Mouse (Mus musculus) macrophage (primary cell): ENCODE data around the gene Macrod1. TPM values are rescaled to one million over a fixed set of nuclear protein-coding genes. Genes with fewer than 3 reads are reported as not detected.

Experiments used
- H3K27ac ChIP-seq: fragments of 350-480 bp; formaldehyde crosslinking; 2 replicates; pipeline ENCODE4 v1.9.0; 2021
- H3K36me3 ChIP-seq: fragments of 350-480 bp; formaldehyde crosslinking; 2 replicates; pipeline ENCODE4 v1.9.0; 2021; ENCODE audit errors: inconsistent target
- H3K4me3 ChIP-seq: fragments of 350-480 bp; formaldehyde crosslinking; 2 replicates; pipeline ENCODE4 v1.9.0; 2021; ENCODE audit errors: inconsistent target
- H3K79me2 ChIP-seq: fragments of 350-480 bp; formaldehyde crosslinking; 2 replicates; pipeline ENCODE4 v1.9.0; 2021; ENCODE audit errors: inconsistent target
- WGBS: methylation state at CpG from one replicate; pipeline ENCODE4 v1.1.7; 2026; ENCODE audit warnings: inconsistent platforms; ENCODE audit not compliant: missing documents; 5-methylcytosine and 5-hydroxymethylcytosine counted together
- polyA plus RNA-seq: library from polyadenylated mRNA; stranded (reverse); fragments of 250-400 nt; gene quantifications from 3 replicates; pipeline ENCODE4 v1.2.4, GENCODE M21; 2018; ENCODE audit warnings: inconsistent platforms

The Macrod1 gene
- polyA plus RNA-seq, 1 experiment from 2014 or later: 7.3 TPM

- Histone ChIP-seq H3K27ac (no peak overlapping the region), H3K79me2 (no peaks in the 10 kb centered on the region), H3K4me3 (no peak overlapping the region), H3K36me3 (no peaks in the 10 kb centered on the region)
- WGBS: 58% methylated on average over 10 of the region's 10 CpGs
Measured at GRCm38 (mm10) chr19:7122698-7123306, 66.2 kb downstream of the Macrod1 start.

GRCm38 (mm10) chr19:7125526-7126156 is 69.0 kb downstream of the Macrod1 start:
- no peaks in the 10 kb centered on the region for H3K79me2 ChIP-seq
- H3K4me3 ChIP-seq: no peak overlapping the region
- WGBS: 31% methylated on average over 4 of the region's 4 CpGs
- no peak overlapping the region for H3K27ac ChIP-seq
- H3K36me3 ChIP-seq: no peaks in the 10 kb centered on the region

GRCm38 (mm10) chr19:7126209-7126608 is 69.6 kb downstream of the Macrod1 start:
- H3K36me3 ChIP-seq: no peaks in the 10 kb centered on the region
- H3K4me3 ChIP-seq: no peak overlapping the region
- H3K79me2 ChIP-seq: no peaks in the 10 kb centered on the region
- H3K27ac ChIP-seq: no peak overlapping the region
- 80% methylated on average over 1 of the region's 1 CpGs for WGBS

DNA sequence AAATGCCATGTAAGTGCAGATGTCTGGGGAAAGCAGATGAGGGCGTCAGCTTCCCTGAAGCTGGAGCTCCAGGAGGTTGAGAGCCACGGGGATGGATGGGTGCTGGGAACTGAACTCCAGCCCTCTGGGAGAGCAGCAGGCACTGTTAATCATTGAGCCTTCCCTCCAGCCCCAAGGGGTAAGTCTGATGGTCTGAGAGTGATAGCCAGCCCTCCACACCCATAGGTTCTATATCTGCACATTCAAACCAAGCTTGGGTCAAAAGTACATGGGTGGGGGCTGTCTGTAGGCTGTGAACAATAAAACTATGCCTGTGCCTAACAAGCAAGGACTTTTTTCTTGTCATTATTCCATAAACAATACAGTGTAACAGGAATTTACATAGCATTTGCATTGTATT is 70.3 kb downstream of the Macrod1 start:
- Histone ChIP-seq H3K27ac (no peak overlapping the region), H3K4me3 (no peak overlapping the region), H3K79me2 (no peaks in the 10 kb centered on the region), H3K36me3 (no peaks in the 10 kb centered on the region)
- WGBS: 93% methylated on average over 2 of the region's 2 CpGs

GRCm38 (mm10) chr19:7128551-7129475 is 72.2 kb downstream of the Macrod1 start:
- Histone ChIP-seq H3K36me3 (no peaks in the 10 kb centered on the region), H3K79me2 (no peaks in the 10 kb centered on the region), H3K27ac (no peak overlapping the region), H3K4me3 (no peak overlapping the region)
- 93% methylated on average over 19 of the region's 19 CpGs for WGBS

DNA sequence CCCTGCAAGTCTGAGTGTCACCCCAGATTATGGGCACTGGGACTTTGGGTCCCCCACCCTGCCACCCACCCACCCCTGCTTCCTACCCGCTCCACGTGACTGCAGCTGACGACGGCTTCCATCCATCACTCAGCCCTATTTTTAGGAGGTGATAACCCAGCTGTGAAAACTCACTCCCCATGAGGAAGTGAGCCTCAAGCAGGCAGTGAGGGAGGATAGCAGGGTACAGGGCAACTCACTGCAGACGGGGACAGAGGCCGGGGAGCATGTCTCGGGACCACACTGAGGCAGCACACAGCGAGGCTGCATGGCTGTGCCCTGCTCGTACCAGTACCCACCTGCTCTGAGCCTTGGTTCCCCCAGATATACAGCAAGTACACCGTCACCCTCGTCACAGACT is 73.7 kb downstream of the Macrod1 start:
- Histone ChIP-seq H3K79me2 (no peaks in the 10 kb centered on the region), H3K36me3 (no peaks in the 10 kb centered on the region), H3K27ac (no peak overlapping the region), H3K4me3 (no peak overlapping the region)
- 36% methylated on average over 8 of the region's 11 CpGs for WGBS

- Histone ChIP-seq H3K36me3 (no peaks in the 10 kb centered on the region), H3K27ac (no peak overlapping the region), H3K4me3 (no peak overlapping the region), H3K79me2 (no peaks in the 10 kb centered on the region)
- 97% methylated on average over 9 of the region's 9 CpGs for WGBS
Measured at GRCm38 (mm10) chr19:7133436-7133835, 76.8 kb downstream of the Macrod1 start.

- no peaks in the 10 kb centered on the region for H3K36me3 ChIP-seq
- no peak overlapping the region for H3K27ac ChIP-seq
- 87% methylated on average over 16 of the region's 17 CpGs for WGBS
- H3K79me2 ChIP-seq: no peaks in the 10 kb centered on the region
- no peak overlapping the region for H3K4me3 ChIP-seq
Measured at GRCm38 (mm10) chr19:7134631-7135091, 78.1 kb downstream of the Macrod1 start.

GRCm38 (mm10) chr19:7135525-7135924 is 78.9 kb downstream of the Macrod1 start:
- no peak overlapping the region for H3K27ac ChIP-seq
- 78% methylated on average over 8 of the region's 9 CpGs for whole genome bisulfite sequencing

DNA sequence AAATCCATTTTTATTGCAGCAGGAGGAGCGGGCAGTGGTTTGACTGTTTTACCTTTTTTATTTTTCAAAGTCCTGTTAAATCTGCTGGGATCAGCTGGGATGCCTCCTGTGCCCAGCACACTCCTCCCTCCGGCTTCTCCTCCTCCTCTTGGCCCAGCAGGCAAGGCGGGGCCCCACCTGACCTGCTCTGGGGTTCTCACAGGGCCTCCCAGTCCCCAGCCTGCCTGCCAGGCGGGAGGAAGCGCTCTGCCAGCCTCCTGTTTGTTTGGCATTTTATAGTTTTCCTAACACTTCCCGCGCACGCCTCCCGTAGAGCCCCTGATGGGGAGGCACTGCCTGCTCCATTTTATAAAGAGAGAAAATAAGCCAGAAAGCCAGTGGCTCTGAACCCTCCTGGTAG is 79.4 kb downstream of the Macrod1 start:
- Histone ChIP-seq H3K4me3 (no peak overlapping the region), H3K27ac (no peak overlapping the region), H3K36me3 (no peaks in the 10 kb centered on the region), H3K79me2 (no peaks in the 10 kb centered on the region)
- 93% methylated on average over 9 of the region's 9 CpGs for WGBS

More at GRCm38 (mm10) chr19:7135525-7135924, 78.9 kb downstream of the Macrod1 start:
- no peaks in the 10 kb centered on the region for H3K79me2 ChIP-seq
- H3K4me3 ChIP-seq: no peak overlapping the region
- no peaks in the 10 kb centered on the region for H3K36me3 ChIP-seq

DNA sequence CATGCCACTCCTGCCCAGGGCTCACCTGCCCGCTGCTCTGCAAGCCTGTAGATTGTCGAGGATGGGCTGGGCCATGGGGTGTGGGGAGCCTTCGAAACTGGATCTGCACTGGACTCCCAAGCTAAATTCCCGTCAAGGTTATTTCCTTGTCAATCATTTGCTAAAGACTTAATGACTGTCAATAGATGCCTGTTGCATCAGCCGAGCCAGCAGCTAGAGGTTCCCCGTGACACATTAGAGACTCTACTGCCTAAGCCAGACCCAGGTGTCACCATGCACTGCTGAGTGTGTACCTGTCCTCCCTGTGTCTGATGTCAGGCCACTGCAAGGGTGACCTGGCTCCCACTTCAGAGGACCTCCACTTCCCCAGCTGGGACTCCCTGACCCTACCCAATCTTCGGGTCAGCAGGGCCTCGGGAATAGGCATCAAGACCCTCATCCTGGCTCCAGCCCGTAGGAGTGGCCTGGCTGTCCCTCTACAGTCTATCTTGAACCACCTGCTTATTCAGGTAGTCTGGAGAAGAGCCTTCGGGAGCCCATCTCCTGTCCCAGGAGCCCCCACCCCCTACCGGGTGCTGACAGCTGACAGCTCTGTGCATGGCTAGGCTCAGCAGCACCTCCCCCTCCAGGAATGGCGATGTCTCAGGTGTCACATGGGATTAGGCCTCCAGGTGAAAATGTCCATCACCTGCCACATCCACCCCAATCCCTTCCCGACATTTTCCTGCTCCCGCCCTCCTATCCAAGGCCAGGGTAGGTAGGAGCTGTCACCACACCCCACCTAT is 80.3 kb downstream of the Macrod1 start:
- Histone ChIP-seq H3K79me2 (no peaks in the 10 kb centered on the region), H3K4me3 (no peak overlapping the region), H3K36me3 (no peaks in the 10 kb centered on the region), H3K27ac (no peak overlapping the region)
- WGBS: 94% methylated on average over 14 of the region's 14 CpGs

DNA sequence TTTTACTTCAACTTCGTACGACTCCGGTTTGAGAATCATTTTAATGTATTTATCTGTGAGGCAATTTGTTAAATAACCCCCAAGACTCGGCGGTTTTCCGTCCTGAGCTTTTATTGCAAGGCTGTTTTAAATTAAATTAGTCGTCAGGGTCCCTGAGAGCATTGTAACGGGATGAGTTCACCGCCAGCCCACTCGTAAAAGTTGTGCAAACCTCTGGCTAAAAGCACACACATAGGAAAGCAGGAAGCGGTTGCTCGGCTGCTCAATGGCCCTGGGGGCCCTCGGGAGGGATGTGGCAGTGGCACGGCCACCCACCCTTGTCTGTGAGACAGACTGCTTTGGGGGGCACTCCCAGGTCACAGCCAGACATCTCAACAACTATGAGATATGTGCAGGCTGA is 81.7 kb downstream of the Macrod1 start:
- WGBS: 63% methylated on average over 13 of the region's 14 CpGs
- H3K36me3 ChIP-seq: no peaks in the 10 kb centered on the region
- H3K4me3 ChIP-seq: no peak overlapping the region
- H3K79me2 ChIP-seq: no peaks in the 10 kb centered on the region
- H3K27ac ChIP-seq: no peak overlapping the region

DNA sequence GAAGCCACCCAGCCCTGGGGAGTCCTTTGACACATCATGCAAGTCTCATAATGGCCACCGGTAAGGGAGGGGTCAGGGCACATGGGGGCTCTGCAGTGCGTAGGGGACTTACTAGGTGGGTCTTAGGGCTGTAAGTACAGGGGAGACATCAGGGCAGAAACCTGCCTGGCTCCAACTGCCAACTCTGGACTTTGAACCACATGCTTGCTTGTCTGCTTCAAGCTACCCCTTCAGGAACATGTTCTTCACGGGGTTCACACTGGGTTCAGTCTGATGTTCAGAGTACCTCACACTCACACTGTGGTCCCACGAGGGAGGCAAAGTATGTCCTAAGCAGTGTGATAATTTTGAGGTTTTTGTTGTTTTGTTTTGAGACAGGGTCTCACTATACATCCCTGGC is 82.7 kb downstream of the Macrod1 start:
- no peaks in the 10 kb centered on the region for H3K36me3 ChIP-seq
- no peak overlapping the region for H3K4me3 ChIP-seq
- H3K79me2 ChIP-seq: no peaks in the 10 kb centered on the region
- no peak overlapping the region for H3K27ac ChIP-seq
- WGBS: 86% methylated on average over 4 of the region's 4 CpGs

- no peaks in the 10 kb centered on the region for H3K79me2 ChIP-seq
- H3K36me3 ChIP-seq: no peaks in the 10 kb centered on the region
- no peak overlapping the region for H3K27ac ChIP-seq
- 97% methylated on average over 6 of the region's 6 CpGs for WGBS
- no peak overlapping the region for H3K4me3 ChIP-seq
Measured at GRCm38 (mm10) chr19:7140373-7140772, 83.8 kb downstream of the Macrod1 start.
